Mouse (Mus musculus) embryonic fibroblast, embryonic 13.5 days (primary cell): Measurements from ENCODE around the gene Rsbn1l.

Experiments
- CTCF ChIP-seq: IDR thresholded peaks from 2 replicates; pipeline ENCODE4 v1.5.1; 2011; ENCODE audit warnings: mild to moderate bottlenecking, control low read depth, low read length, moderate library complexity, borderline replicate concordance; ENCODE audit not compliant: insufficient read depth
- POLR2A ChIP-seq: IDR thresholded peaks from 2 replicates; pipeline ENCODE4 v1.6.1; 2011; ENCODE audit warnings: low read depth, mild to moderate bottlenecking, control low read depth, low read length, moderate library complexity

DNA sequence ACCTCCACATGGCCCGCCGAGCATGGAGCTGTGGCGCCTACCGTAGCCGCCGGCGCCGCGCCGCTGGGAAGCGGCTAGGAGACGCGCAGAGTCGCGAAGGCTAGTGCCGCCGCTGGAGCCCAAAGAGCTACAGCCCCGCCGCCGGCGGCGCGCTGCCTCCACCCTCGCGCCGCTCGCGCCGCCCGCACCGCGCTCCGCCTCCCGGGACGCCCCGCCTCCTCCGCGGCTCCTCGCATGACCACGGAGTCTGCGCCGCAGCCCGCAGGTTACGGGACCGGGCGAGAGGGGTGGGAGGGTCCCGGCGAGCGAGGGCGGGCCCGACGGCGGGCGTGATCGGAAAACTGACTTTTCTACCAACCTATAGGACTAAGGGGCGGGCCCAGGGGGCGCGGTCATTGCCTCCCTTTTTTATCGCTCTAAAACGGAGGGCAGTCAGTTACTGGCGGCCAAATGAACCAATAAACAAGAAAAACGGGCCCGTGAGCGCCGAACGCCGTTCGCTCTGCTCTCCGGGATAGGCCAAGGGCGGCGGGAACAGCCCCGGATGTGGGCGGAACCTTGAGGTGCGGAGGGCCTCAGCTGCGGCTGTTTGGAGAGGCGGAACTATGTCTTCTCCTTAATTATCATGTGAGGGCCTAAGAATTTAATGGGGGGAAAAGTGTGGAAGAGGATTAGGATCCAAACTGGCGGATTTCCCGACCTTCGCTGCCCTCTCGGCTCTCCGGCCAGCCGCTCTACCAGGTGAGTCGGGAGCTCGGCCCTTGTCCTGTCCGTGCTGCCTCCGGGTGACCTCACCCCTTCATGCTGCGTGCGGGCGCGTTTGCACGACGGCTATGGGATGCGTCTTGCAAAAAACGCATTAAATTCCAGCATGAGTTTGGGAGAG lies 74.0 kb downstream of the Rsbn1l start, which contains the start of the genes Phtf2 and Tmem60:
- TF ChIP-seq POLR2A, result peak; percentile 87
- TF ChIP-seq CTCF, result no peak
